Comparison of ENCODE assay signal across 11 mouse cellular contexts in the genomic region with DNA sequence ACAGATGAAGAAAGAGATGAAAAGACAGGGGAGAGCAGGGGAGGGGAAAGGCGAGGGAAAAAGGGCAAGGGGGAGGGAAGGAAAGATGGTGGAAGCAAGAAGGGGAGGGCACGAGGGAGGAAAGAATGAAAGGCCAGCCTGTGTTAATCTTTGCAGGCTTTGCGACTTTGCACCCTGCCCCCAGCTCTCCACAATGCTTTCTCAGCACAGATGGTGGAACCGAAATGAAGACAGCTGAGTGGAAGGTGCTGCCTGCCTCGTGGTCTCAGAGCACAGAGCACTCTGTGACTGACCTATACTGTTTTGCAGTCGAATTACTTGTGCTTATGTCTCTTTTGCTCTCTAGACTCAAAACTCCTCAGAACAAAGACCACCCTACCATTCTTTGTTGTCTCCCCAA. TPM values are rescaled to one million over a fixed set of nuclear protein-coding genes. Genes with fewer than 3 reads are reported as not detected.
DNase-seq lines count a peak whose midpoint lies in the region; ATAC-seq lines count a peak whose summit lies in the region.
"Had no signal": no experiment of that assay in that cellular context is flagged by ENCODE, and none has a peak within 500 bp of the region (broad histone marks: within the 10 kb centered on the region; RNA-seq: fewer than 3 reads in every experiment).

No protein-coding gene starts in this region.

- H3K9me3 ChIP-seq in forebrain, embryonic 13.5 days (replicated peaks) = no peaks in the 10 kb centered on the region
- H3K9me3 ChIP-seq in midbrain, embryonic 12.5 days = no peaks in the 10 kb centered on the region
- H3K9me3 ChIP-seq: embryonic facial prominence, embryonic 12.5 days had no signal

- 15% methylated on average over 6 of the region's 6 CpGs for WGBS in forebrain, embryonic 13.5 days
- 14% methylated on average over 6 of the region's 6 CpGs for WGBS in midbrain, embryonic 12.5 days

- peaks cover 10% of the 10 kb centered on the region for H3K4me1 ChIP-seq in forebrain, embryonic 13.5 days
- peaks cover 4% of the 10 kb centered on the region; the same call in 1 of the 2 replicates for H3K4me1 ChIP-seq in midbrain, embryonic 12.5 days
- H3K4me1 ChIP-seq: embryonic facial prominence, embryonic 12.5 days had no signal

- H3K9ac ChIP-seq in forebrain, embryonic 13.5 days = no peak overlapping the region
- H3K9ac ChIP-seq in midbrain, embryonic 12.5 days (replicated peaks) = no peak overlapping the region
- H3K9ac ChIP-seq: embryonic facial prominence, embryonic 12.5 days had no signal

- H3K36me3 ChIP-seq in forebrain, embryonic 13.5 days (ENCODE audit: poor library complexity, severe bottlenecking) = no peaks in the 10 kb centered on the region
- H3K36me3 ChIP-seq in midbrain, embryonic 12.5 days = no peaks in the 10 kb centered on the region
- H3K36me3 ChIP-seq: embryonic facial prominence, embryonic 12.5 days had no signal

- H3K4me2 ChIP-seq in forebrain, embryonic 13.5 days = no peak overlapping the region
- H3K4me2 ChIP-seq in midbrain, embryonic 12.5 days (replicated peaks) = no peak overlapping the region
- H3K4me2 ChIP-seq: embryonic facial prominence, embryonic 12.5 days had no signal

- DNase-seq in layer of hippocampus, adult 11-12 months (ENCODE audit: low spot score) = peak; percentile 11
- DNase-seq in layer of hippocampus, postnatal 36 days = no peak
- DNase-seq in kidney, adult 8-10 months = peak; percentile 59 to 62
- DNase-seq in lung, postnatal 4 days = no peak
- DNase-seq in thymus, postnatal 4 days = no peak
- DNase-seq: gastrocnemius, postnatal 10 days had no signal

- peak; percentile 86 for ATAC-seq in forebrain, embryonic 13.5 days
- ATAC-seq in midbrain, embryonic 12.5 days (ENCODE audit: low FRiP score, low read depth) = peak; percentile 71; the same call in 1 of the 2 replicates

- no peaks in the 10 kb centered on the region for H3K27me3 ChIP-seq in forebrain, embryonic 13.5 days
- no peaks in the 10 kb centered on the region for H3K27me3 ChIP-seq in midbrain, embryonic 12.5 days
- H3K27me3 ChIP-seq: embryonic facial prominence, embryonic 12.5 days had no signal

- H3K4me3 ChIP-seq in forebrain, embryonic 13.5 days = no peak overlapping the region
- no peak overlapping the region for H3K4me3 ChIP-seq in midbrain, embryonic 12.5 days
- H3K4me3 ChIP-seq: embryonic facial prominence, embryonic 12.5 days had no signal

- no peak overlapping the region for H3K27ac ChIP-seq in forebrain, embryonic 13.5 days
- H3K27ac ChIP-seq in midbrain, embryonic 12.5 days (replicated peaks) = no peak overlapping the region
- H3K27ac ChIP-seq: embryonic facial prominence, embryonic 12.5 days had no signal

RNA-seq across cellular contexts. Expression of gene B3gat1, which starts 55.2 kb away (rescaled TPM):
- 100 to 1,000 TPM; 244 to 250 TPM for total RNA-seq in layer of hippocampus, postnatal 36 days (2021)
- 13.6 TPM in 2 replicates for polyA plus RNA-seq in forebrain, embryonic 13.5 days (2015; fragmentation: Nextera tagmentation; extraction: Ambion mirVana)
- 10.9 and 12.9 TPM in 2 replicates for polyA plus RNA-seq in midbrain, embryonic 12.5 days (2016; fragmentation: Nextera tagmentation; extraction: Ambion mirVana)
- polyA plus RNA-seq: heart, embryonic 16.5 days; lung, embryonic 16.5 days had no signal

Comparison
In these comparisons a context has a peak if more than half of its experiments do, and no peak if none do; other contexts are left out.
1. DNase-seq: peak in layer of hippocampus, adult 11-12 months (single experiment) and kidney, adult 8-10 months (2 of 2); none in layer of hippocampus, postnatal 36 days (0 of 2), lung, postnatal 4 days (0 of 2) and thymus, postnatal 4 days (single experiment).